Mouse (Mus musculus) right cerebral cortex, postnatal 25 days (tissue): ENCODE data around the gene Arhgef12.

ENCODE experiments used
- DNase-seq: peaks from one replicate; pipeline ENCODE4 v3.0.0; 2022

The Arhgef12 gene

DNA sequence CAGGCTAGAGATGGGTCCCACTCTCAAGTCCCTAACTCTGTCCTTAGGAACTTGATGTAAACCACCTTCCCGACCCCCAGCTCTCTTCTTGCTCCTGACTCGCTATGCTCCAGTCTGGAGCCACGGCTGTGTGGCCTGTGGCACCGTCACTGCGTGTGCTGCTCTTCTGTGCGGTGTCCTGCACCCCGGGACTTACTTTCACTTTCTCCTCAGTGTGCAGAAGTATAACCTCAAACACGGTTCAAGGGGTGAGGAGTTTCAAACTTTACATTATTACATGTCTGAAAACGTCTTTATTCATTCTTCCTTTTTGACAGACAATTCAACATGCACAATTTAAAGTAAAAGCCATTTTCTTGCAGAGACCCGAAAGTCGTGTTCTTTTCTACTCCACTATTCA lies 111.7 kb downstream of the Arhgef12 start:
- no peak for DNase-seq

DNA sequence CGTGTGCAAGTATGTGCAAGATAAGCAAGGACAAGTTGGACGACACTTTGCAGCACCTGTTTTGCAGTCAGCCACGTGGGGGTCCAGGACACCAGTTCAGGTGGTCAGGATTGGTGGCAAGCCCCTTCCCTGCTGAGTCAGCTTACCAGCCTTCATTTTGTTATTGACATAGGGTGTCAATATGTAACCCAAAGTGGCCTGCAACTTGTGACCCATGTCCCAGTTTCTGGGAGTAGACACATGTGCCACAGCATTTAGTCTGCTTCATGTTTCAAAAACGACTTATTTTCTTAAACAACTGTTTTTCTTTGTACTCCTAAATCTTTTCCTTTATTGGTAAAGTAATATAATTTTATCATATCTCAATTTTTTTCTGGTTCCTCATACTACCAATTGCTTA lies 112.3 kb downstream of the Arhgef12 start:
- no peak for DNase-seq

DNA sequence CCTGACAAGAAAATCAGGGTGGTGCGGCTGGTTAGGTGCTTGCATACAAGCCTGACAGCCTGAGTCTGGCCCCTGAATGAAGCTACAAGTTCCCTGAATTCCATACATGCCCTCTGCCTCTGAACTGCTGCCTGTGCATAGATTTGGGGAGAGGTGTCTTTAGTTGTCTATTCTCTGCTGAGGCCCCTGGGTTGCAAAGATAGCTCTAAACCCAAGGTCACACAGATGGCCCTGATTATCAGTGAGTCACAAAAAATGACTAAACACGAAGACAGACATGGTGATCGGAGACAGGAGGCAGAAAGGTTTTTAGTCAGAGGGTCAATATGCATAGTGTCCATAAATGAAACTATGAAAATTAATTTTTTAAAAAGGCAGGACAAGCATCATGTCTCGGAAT lies 113.4 kb downstream of the Arhgef12 start:
- DNase-seq: no peak

DNA sequence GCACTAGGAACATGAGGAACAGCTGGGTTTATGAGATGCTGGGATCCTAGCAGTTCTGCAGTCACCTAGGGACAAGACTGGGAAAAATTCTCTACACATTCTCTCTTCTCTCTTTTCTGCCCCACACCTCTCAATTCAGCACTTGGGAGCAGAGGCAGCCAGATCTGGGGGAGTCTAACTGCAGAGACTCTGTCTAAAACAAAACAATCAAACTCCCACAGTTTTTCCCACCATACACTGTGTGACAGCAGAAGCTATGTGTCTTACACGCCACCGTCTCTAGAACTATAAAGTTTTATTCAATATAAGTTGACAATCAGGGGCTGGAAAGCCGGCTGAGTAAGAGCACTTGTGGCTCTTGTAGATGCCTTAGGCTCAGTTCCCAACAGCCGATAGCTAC lies 119.1 kb downstream of the Arhgef12 start:
- DNase-seq: no peak

DNA sequence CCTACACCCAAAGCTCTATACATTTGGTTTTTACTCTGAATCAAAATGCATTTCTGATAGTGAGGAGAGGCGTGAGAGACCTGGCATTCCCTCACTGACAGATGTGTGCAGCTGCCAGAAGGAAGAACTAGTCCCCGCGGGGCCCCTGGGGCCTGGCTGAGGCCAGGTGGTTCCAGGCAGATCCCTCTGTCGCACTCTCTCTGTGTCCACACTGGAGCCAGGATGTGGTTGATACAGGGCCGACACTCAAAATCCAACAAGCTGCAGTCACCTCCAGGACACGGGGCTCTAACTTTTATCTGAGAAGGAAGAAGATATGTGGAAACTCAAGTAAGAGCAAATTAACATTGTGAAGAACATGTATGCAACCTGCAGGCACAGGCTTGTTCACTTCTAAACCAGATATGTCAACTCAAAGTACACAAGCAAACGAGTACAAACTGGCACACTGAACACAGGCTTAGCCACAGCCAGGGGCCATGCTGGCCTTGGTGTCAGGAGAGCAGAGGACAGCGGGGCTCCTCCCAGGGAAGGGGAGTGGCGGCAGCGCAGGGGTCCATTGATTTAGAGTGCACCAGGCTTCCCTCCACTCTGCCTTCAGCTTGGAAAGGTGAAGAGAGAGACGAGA lies 138.0 kb downstream of the Arhgef12 start:
- no peak for DNase-seq

DNA sequence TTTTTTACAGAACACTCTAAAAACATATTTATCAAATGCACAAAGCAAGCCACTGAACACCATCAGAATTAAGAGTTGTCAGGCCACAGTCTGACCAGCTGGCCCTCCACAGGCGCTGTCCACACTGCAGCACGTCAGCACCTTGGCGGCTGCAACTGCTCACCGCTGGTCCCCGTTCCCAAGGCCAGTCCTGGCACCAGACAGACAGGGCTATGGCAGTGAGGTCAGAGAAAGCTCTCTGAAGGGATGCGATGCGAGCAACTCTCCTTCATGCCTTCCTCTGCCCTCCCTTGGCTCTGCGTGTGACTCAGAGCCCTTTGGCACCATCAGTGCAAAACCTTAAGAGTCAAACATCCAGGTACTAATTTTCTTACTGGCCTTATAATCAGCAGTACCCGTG lies 139.3 kb downstream of the Arhgef12 start:
- DNase-seq: no peak

DNA sequence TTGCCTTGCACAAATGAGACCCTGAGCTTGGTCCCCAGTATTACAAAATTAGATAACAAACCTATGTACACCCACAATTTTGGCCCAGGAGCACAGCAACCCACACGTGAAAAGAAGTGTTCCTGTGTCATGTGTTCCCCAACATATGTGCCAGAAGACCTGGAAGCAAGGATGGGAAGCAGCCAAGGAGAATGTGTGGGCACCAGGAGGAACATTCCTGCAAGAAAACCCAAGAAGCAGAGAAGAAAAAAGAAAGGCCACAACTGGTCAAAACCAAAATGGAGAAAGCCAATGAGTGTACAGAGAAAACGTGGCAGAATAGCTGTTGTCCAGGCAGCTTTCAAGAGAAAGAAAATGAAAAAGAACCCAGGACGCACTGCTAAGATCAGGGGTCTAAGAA lies 142.2 kb downstream of the Arhgef12 start:
- DNase-seq: peak; percentile 38

DNA sequence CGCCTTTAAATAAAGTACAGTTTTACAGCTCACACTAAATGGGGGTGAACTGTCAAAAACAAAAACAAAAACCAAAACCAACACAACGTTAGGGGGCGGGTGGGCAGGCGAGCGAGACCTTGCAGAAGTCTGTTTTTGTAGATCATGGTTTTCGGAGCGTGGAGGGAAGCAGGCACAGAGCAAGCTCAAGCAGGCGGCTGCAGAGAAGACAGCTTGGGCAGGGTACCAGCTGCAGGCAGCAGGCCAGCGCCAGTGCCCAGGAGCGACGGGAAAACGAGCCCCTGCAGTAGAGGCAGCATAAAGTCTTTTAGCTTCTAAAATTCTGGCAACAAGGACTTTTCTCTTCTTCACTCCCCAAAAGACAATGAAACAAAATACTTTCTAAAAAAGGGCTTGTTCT lies 142.7 kb downstream of the Arhgef12 start:
- DNase-seq: peak; percentile 69

DNA sequence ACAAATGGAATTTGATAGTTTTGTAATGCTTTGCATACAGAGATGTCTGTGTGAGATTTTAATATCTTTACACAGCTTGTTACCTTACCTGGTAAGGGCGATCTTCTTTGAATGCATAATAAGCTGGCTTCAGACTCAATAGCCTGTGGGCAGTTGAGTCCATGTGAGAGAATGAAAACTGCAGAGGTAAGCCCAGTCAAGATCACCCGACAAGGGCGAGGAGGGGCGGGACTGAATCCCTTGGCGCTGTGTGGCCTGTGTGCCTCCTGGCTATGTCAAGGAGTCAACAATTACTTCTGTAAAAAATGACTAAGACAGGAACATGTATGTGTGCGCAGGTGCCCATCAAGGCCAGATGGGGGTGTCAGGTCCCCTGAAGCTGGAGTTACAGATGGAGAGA lies 144.5 kb downstream of the Arhgef12 start:
- no peak for DNase-seq

DNA sequence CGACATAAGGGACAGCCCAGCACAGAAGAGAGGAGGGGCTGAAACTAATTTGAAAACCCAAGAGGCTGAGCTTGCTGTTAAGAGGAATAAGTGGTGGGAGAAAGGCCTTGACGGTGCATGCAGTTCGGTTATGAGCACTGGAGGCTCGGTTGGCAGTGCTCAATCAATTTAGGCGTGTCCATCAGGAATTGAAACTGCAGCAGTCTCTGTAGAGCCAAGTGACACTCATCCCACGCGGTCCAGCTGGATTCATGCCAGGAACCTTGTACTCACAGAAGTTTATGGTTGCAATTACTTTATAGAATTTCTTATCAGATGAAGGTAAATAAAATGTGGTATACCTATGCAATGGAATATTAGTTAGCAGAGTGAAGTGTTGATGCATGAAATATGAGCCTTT lies 148.6 kb downstream of the Arhgef12 start:
- DNase-seq: no peak

DNA sequence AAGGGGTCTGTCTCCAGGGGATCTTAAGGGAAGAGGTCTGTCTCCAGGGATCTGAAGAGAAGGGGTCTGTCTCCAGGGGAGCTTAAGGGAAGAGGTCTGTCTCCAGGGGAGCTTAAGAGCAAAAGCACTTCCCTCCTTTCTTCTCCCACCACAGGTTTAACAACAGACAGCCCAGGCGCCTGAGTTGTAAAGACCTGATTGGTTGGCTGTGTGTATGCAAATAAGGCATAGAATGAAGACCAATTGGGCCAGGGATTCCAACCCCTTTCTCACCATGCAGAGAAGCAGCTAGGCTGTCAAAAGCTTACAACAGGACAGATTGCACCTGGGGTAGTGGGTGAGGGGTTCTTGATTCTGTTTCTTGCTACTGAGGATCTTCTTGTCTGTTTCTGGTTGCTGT lies 158.7 kb downstream of the Arhgef12 start:
- no peak for DNase-seq

DNA sequence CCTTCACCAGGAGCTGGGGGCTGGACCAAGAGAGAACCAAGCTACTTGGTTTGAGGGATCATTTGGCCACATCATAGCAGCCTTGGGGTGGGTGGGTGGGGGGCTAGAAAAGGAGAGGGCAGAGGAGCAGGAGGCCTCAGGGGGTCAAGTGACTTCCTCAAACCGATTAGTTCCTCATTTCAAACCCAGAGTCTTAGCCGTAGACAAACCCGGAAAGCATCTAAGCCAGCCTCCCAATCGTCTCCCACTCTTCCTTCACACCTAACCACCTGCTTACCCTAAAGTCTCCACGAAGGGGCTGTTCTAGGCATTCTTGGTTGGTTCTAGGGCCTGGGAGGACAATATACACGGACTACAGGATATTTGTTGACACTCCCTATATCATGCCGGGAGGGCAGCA lies 161.9 kb downstream of the Arhgef12 start:
- no peak for DNase-seq

DNA sequence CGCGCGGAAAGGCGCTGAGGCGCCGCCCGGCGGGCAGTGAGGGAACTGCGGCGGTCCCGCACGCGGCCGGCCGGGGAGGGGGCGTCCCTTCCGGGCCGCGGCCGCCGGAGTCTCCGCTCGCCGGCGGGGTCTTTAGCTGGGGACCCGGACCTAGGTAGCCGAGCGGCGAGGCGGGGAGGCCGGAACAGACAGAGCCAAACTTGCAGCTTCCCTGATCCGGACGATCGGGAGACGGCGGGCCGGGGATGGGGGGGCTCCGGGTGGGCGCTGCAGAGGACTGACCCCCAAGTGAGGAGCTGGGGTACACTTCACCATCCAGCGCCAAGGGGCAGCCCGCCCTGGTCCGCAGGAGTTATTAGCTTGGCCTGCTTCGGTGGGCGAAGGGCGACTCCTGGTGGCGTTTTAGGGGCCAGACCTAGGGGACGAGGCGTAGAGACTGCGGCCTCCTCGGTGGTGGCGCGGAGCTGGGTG lies 162.5 kb downstream of the Arhgef12 start:
- peak; percentile 81 for DNase-seq

DNA sequence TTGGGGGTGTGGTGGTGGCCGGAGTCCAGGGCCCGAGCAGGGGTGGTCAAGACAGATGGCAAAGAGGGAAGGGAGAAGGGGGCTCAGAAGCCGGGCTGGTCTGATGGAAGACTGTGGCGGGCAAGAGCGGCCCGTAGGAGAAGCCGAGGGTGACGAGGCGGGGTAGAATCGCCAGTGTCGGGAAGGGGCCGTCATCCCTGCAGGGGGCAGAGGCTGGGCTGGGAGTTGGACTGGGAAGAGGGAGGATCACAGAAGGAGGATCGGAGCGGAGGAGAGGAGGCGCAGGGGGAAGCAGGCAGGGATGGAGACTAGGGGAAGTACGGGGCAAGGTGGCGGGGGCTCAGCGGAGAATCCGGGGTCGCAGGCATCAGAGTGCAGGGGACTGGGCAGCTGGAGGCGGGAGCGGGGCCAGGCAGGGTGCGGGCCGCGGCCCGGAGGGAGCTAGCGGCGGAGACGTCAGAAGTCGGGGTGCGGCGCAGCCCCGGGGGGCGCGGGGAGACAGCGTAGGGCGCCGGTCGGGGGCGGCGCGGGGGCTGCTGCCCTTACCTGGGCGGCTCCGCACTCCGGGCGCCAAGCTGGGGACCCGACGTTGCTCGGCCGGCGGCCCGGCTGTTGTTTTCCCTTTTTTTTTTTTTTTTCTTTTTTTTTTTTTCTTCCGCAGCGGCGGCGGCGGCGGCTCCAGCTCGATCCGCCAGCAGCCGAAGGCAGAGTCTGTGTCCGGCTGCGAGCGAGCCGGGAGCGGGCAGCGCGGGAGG lies 163.1 kb downstream of the Arhgef12 start, which contains the start of gene Grik4:
Gene Grik4, minus strand, starts transcription at position 713 of the 755 bp plus-strand sequence.
- DNase-seq: peak; percentile 32

DNA sequence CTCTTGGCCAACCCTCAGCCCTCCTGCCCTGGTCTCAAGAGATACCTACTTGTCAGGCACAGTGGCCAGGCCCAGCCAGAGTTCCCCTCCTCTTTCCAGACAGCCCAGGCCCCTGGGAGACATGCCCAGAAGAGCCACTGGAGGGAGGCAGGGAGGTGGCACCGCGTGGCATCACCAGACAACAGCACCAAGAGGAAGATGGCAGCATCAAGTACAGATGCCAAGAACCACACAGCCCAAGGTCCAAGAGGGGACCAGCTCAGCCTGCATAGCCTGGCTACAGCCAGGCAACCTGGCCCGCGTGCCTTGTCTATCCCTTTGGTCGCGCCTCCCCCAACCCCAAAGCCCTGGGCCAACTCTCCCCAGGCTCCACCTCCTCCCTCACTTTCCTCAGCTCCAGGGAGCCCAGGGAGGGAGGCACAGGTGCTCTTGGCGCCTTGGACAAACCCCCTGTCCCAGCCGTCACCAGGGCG lies 163.9 kb downstream of the Arhgef12 start:
- DNase-seq: no peak

DNA sequence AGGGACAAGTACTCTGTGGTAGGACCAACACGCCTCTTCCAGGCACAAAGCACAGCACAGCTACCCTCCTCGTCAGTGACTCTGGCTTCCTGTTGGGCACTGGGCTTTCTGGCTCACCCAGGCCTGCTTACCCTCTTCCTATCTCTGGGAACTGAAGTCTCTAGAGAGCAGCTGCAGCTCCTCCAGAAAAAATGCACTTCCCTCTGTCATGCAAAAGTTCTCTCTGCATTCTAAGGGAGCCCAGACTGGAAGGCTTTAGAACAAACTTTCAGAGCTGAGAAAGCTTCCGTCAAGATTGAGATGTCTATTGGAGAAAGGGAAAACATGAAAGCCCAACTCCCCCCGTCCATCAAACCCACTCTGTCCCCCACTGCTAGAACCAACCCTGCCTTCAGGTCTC lies 164.9 kb downstream of the Arhgef12 start:
- DNase-seq: no peak

DNA sequence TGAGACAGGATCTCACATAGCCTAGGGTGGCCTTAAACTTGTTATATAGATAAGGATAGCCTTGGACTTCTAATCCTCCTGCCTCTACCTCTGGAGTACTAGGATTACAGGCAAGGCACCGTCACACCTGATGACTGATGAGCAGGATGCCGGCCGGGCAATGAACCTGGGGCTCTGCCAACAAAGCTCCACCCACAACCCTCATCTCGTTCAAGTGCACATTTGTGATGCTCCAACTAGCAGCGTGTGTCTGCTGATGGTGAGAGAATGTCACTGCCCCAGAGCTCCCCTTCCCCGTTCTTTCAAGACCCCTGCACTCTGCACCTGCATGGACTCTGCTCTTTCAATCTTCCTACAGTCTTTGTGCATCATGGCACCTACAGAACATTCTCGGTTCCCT lies 174.9 kb downstream of the Arhgef12 start:
- DNase-seq: no peak

DNA sequence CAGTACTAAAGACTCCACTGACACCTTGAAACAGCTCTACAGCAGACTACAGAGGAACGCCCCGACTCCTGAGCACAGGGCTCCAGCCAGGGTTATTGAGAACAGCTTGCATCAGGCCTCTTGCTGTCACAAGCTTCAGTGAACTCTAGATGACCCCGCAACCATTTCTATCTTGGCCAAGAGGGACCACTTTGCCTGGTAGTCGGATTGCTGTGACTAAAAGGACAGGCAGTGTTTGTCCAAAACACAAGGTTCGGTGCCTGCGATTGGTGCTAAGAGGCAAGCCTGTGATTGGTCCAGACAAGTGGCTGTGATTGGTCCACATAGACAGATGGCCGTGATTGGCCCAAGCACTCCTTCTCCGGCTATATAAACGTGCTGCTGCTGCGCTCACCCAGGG lies 179.5 kb downstream of the Arhgef12 start:
- no peak for DNase-seq

DNA sequence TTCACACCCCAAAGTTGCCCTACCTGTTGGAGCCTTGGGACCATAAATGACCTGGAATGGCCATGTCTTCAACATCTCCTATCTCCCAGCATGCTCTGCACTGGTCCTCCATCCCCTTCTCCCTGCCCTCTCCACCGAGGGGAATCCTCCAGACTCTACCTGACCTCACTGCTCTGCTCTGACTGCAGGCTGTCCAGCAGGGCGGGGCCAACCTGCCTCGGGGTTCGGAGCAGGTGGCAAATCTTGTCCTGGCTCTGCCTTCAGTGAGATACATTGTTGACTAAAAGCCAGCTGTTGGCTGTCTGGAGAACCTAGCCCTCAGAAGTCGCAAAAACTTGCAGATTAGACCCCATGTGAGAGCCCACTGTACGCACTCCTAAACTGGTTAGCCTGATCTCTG lies 180.5 kb downstream of the Arhgef12 start:
- DNase-seq: no peak

DNA sequence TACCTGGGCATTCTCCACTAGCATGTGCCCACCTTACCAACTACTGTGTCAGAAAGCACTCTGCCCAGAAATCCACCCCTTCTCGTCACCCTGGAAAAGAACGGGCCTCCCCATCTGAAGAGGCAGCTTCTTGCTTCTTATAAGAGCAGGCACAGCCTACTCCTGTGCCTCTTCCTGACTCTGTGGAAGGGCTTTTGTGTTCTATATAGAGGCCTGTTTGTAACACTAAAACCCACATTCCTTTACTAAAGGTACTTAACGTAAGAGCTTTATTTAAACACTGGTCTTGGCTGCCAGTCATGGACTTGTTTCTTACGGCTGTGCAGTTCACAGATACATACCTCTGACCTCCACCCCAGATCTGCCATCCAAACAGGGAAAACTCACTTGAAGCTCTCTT lies 185.2 kb downstream of the Arhgef12 start:
- no peak for DNase-seq

DNA sequence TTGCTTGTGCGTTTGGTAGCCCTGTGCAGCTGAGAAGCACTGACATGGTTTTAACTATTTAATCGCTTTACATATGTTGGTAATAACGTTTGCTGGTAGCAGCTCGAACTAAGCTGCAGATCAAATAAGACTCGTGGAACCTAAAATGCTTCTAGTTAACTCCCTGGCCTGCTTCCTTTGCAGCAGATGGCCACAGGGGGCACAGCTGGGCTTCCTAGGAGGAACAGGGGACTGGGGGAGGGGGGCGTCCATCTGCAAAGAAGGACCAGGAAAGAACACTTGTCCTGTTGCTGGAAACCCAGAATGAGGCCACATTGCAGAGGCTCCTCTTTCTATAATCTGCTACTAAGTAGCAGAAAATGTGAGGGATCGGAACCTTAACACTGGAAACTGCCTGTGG lies 186.8 kb downstream of the Arhgef12 start:
- DNase-seq: no peak

DNA sequence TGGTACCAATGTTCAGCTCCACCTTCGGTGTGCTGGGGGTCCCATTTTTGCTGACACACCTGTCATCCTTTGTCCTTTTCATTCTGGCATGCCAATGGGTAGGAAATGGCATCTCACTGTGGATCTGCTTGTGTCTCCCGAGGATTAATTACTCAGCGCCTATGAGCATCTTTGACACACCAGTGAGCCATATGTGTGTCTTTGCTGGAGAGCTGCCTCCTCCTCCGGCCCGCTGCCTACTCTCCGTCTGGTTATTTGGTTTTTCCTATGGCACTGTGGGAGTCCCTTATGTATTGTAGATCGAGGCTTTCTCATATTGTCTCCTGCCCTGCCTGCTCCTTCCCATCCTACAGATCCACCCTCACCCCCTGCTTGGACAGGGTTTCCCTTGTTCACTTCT lies 189.1 kb downstream of the Arhgef12 start:
- peak; percentile 72 for DNase-seq
